Mouse (Mus musculus) lung, embryonic 16.5 days (tissue): ENCODE results near the gene Kcnip1. TPM values are rescaled to one million over a fixed set of nuclear protein-coding genes. Genes with fewer than 3 reads are reported as not detected.
A peak's percentile ranks its signal among the peaks of the same experiment; 100 is the strongest.

Experiments
- ATAC-seq: fragments of 200-750 bp; cut with Nextera tagmentation; 2 replicates; pipeline ENCODE4 v1.8.0; 2017; ENCODE audit warnings: low read depth, mild to moderate bottlenecking, moderate library complexity
- H3K27ac ChIP-seq: fragments of 300-500 bp; sonication (generic); 2 replicates; pipeline ENCODE4 v1.5.1; 2014; ENCODE audit warnings: mild to moderate bottlenecking, control low read depth, low read length
- H3K27me3 ChIP-seq: fragments of 300-500 bp; sonication (generic); 2 replicates; pipeline ENCODE4 v1.6.1; 2014; ENCODE audit warnings: low read depth, low read length, mixed read lengths; ENCODE audit not compliant: control insufficient read depth, insufficient read depth
- H3K36me3 ChIP-seq: fragments of 300-500 bp; sonication (generic); 2 replicates; pipeline ENCODE4 v1.6.1; 2014; ENCODE audit warnings: low read length; ENCODE audit not compliant: control insufficient read depth, insufficient read depth
- H3K4me1 ChIP-seq: fragments of 300-500 bp; sonication (generic); replicated peaks from 2 replicates; pipeline ENCODE4 v1.6.1; 2014; ENCODE audit warnings: low read length, mixed read lengths; ENCODE audit not compliant: control insufficient read depth, insufficient read depth
- H3K4me2 ChIP-seq: fragments of 300-500 bp; sonication (generic); 2 replicates; pipeline ENCODE4 v1.6.1; 2014; ENCODE audit warnings: low read depth, low read length, control low read depth
- H3K4me3 ChIP-seq: fragments of 300-500 bp; sonication (generic); 2 replicates; pipeline ENCODE4 v1.5.1; 2014; ENCODE audit warnings: mild to moderate bottlenecking, low read length, control low read depth
- H3K9ac ChIP-seq: fragments of 300-500 bp; sonication (generic); 2 replicates; pipeline ENCODE4 v1.6.1; 2014; ENCODE audit warnings: low read length, control low read depth
- H3K9me3 ChIP-seq: fragments of 300-500 bp; sonication (generic); 2 replicates; pipeline ENCODE4 v1.6.1; 2016; ENCODE audit warnings: low read length; ENCODE audit not compliant: control insufficient read depth
- WGBS: fragments of 180-500 bp; shearing (Covaris S2); extraction: QIAGEN DNeasy Blood & Tissue Kit; methylation state at CpG from one replicate; pipeline ENCODE4 v1.1.7; 2014; 5-methylcytosine and 5-hydroxymethylcytosine counted together
- polyA plus RNA-seq: library from polyadenylated mRNA; unstranded; fragments of >200 nt; fragmentation: Nextera tagmentation; extraction: Ambion mirVana; gene quantifications from 2 replicates; pipeline ENCODE4 v1.2.1, GENCODE M21; 2015

The Kcnip1 gene
- polyA plus RNA-seq, 1 experiment from 2014 or later: 0.68 TPM

DNA sequence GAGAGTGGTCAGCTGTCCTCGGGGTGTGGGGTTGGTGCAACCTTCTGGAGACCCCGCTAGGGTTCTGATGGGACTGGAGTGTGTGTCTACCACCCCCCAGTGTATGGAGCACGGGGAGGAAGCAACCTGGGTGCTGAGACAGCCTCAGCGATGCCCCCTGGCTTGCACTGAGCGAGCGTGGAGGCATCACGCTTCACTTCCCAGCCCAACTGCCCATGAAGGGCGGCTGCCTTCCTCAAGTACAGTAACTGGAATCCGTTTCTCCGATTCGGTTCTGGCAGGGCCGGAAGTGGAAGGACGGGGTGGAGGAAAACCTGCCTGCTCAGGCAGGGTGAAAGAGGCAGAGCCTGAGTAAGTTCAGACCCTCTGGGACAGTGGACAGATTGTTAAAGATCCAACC, 71.5 kb downstream of the Kcnip1 start:
- H3K4me1 ChIP-seq: peaks cover 1% of the 10 kb centered on the region
- H3K9me3 ChIP-seq: no peaks in the 10 kb centered on the region
- ATAC-seq: no peak
- no peaks in the 10 kb centered on the region for H3K36me3 ChIP-seq
- no peaks in the 10 kb centered on the region for H3K27me3 ChIP-seq
- H3K4me2 ChIP-seq: no peak overlapping the region
- 72% methylated on average over 13 of the region's 13 CpGs for WGBS
- H3K27ac ChIP-seq: no peak overlapping the region
- no peak overlapping the region for H3K9ac ChIP-seq
- H3K4me3 ChIP-seq: no peak overlapping the region

DNA sequence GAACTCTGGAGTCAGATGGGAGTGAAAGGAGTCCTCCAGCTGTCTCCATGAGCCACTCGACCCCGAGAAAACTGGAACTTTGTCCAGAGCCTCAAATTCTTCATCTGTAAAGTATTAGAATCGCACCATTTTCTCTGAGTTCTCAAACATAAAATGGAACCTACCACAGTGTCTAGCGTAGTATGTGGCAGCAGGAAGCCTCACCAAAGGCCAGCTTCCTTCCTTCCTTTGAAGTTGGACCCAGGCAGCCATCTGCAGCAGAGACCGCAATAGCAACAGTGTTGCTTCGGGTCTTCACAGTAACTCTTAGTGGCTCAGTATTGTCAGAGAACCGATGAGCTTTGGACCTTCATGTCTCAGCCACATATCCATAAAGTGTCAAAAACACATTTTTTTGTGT, 73.1 kb downstream of the Kcnip1 start:
- Histone ChIP-seq H3K4me3 (no peak overlapping the region), H3K27me3 (no peaks in the 10 kb centered on the region), H3K4me1 (no peaks in the 10 kb centered on the region), H3K27ac (no peak overlapping the region), H3K36me3 (no peaks in the 10 kb centered on the region), H3K9ac (no peak overlapping the region), H3K4me2 (no peak overlapping the region), H3K9me3 (no peaks in the 10 kb centered on the region)
- WGBS: 73% methylated on average over 7 of the region's 7 CpGs
- no peak for ATAC-seq

DNA sequence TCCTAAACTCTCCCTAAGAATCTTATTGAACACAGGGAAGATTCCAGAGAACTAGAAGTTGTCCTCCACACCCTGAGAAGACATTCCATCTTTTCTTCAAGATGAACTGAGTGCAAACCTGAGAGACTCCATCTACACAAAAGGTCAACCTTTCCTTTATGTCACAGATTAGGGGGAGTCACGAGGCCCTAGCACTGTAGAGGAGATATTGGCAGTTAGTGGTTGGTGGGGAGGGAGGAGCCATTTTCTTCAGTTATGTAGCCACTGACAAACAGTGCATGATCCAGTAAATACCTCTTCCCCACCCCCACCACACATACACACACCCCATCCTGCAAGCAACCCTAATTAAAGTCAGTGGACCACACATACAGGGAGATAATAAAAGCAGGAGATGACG, 74.5 kb downstream of the Kcnip1 start:
- no peak overlapping the region for H3K27ac ChIP-seq
- H3K9me3 ChIP-seq: no peaks in the 10 kb centered on the region
- H3K9ac ChIP-seq: no peak overlapping the region
- H3K36me3 ChIP-seq: no peaks in the 10 kb centered on the region
- WGBS: 49% methylated on average over 2 of the region's 2 CpGs
- H3K4me3 ChIP-seq: no peak overlapping the region
- no peak for ATAC-seq
- H3K4me2 ChIP-seq: no peak overlapping the region
- no peaks in the 10 kb centered on the region for H3K4me1 ChIP-seq
- H3K27me3 ChIP-seq: no peaks in the 10 kb centered on the region

DNA sequence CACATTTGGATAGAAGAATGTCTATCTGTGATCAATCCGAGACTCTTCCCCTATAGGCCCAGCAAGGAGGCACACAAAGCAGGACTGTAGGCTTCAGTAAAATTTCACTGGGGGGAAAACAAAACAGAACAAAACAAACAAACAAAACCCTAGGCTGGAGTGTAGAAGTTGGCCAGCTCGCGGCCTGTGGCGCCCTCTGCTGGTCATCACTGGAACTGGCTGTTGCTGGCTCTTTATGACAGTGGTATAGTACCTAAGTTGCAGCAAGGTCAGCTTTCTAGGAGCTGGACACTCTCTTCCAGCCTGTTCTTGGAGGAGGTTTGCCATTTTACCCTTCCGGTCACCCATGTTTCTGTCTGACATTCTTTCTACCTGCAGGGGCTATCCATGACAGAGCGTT, 75.4 kb downstream of the Kcnip1 start:
- Histone ChIP-seq H3K27ac (no peak overlapping the region), H3K36me3 (no peaks in the 10 kb centered on the region), H3K9me3 (no peaks in the 10 kb centered on the region), H3K9ac (no peak overlapping the region), H3K27me3 (no peaks in the 10 kb centered on the region), H3K4me1 (no peaks in the 10 kb centered on the region), H3K4me3 (no peak overlapping the region), H3K4me2 (no peak overlapping the region)
- WGBS: 25% methylated on average over 6 of the region's 6 CpGs
- ATAC-seq: peak; percentile 36; the same call in 1 of the 2 replicates

DNA sequence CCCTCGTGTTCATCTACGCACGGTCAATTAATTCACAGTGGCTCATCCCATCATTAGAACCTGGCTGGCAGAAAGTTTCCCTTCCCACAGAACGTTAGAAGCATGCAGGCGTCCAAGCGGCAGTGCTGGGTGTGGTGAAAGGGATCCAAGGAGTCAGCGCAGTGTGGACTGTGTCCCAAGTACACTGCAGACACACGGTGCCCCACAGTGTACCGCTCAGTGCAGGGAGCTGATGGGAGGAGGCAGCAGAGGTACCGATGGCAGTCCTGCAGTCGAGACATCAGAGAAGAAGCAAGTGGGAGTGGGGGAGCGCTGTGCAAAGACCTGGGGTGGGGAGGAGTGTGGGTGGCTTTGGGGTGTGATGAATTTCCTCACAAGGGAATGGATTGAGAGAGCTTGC, 78.7 kb downstream of the Kcnip1 start:
- H3K36me3 ChIP-seq: no peaks in the 10 kb centered on the region
- no peak overlapping the region for H3K4me2 ChIP-seq
- H3K27me3 ChIP-seq: no peaks in the 10 kb centered on the region
- no peak overlapping the region for H3K4me3 ChIP-seq
- no peak for ATAC-seq
- no peak overlapping the region for H3K9ac ChIP-seq
- H3K27ac ChIP-seq: no peak overlapping the region
- H3K4me1 ChIP-seq: 0 out of 2 replicates have a peak, but pooled peaks cover 2% of the 10 kb centered on the region
- 70% methylated on average over 12 of the region's 12 CpGs for WGBS
- no peaks in the 10 kb centered on the region for H3K9me3 ChIP-seq

DNA sequence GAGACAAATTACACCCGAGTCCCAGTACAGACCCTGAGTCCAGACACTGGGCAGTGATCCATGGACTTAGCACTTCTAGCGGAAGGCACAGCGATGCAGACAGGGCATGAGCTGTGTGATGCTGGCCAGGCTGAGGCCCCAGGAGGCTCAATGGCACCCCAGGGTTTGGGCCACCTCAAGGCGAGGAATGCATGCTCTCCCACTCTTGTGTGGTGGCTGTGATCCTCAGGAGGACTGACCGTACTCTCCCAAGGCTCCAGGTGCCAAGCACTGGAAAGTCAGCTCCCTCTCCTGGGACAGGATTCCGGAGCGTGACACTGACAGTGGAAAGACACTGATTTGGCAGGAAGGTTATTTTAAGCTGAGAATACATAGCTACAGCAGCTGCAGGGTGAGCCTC, 79.9 kb downstream of the Kcnip1 start:
- Histone ChIP-seq H3K4me1 (0 out of 2 replicates have a peak, but pooled peaks cover 2% of the 10 kb centered on the region), H3K9ac (0 out of 2 replicates have a peak overlapping the region, but pooled peaks have one; percentile 4), H3K36me3 (no peaks in the 10 kb centered on the region), H3K27ac (no peak overlapping the region), H3K4me2 (no peak overlapping the region), H3K9me3 (no peaks in the 10 kb centered on the region), H3K4me3 (no peak overlapping the region), H3K27me3 (no peaks in the 10 kb centered on the region)
- ATAC-seq: no peak
- 74% methylated on average over 7 of the region's 7 CpGs for WGBS

DNA sequence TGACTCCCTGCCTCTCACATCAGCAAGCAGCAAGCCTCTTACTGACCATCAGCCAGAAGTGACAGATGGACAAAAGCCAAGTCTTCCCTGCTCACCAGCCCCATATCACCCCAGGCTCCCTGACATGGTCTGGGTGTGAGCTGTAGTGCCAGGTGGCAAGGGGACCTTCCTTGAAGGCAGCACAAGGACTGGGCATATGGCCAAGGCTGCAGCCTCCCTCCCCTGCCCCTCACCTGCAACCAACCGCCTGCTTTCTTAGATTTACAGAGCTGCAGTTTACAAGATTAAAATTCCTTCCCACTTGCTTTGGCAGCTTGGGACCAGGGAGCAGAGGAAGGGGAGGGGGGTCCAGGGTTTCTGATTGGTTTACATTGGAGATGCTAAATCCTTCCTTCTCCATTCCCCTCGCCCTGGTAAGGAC, 80.8 kb downstream of the Kcnip1 start:
- Histone ChIP-seq H3K27ac (no peak overlapping the region), H3K27me3 (no peaks in the 10 kb centered on the region), H3K9ac (no peak overlapping the region), H3K4me3 (no peak overlapping the region), H3K4me2 (no peak overlapping the region), H3K36me3 (no peaks in the 10 kb centered on the region), H3K9me3 (no peaks in the 10 kb centered on the region; the same call in 1 of the 2 replicates), H3K4me1 (0 out of 2 replicates have a peak, but pooled peaks cover 2% of the 10 kb centered on the region)
- 6% methylated on average over 2 of the region's 2 CpGs for WGBS
- ATAC-seq: peak; percentile 82

DNA sequence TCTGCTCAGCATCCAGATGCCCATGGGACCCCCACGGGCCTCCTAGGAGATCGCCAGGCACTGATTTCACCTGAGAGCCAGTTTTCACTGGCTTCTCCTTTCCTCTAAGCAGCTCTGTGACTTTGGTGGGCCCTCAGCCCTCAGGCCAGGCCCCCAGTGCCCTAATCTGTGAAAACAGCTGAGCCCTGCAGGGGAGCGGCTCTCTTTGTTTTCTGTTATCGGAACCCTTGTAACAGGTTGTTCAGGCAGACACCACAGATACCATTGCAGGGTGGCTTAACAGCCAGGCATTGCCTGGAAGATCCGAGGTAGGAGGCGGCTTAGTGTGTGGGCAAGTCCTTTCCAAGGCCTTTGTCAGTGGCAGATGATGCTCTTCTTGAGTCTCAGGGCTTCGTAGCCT, 82.0 kb downstream of the Kcnip1 start:
- ATAC-seq: no peak
- no peaks in the 10 kb centered on the region for H3K27me3 ChIP-seq
- no peak overlapping the region for H3K9ac ChIP-seq
- H3K4me3 ChIP-seq: no peak overlapping the region
- no peak overlapping the region for H3K27ac ChIP-seq
- no peaks in the 10 kb centered on the region for H3K36me3 ChIP-seq
- 0 out of 2 replicates have a peak, but pooled peaks cover 2% of the 10 kb centered on the region for H3K4me1 ChIP-seq
- H3K9me3 ChIP-seq: no peaks in the 10 kb centered on the region; the same call in 1 of the 2 replicates
- no peak overlapping the region for H3K4me2 ChIP-seq
- WGBS: 60% methylated on average over 7 of the region's 7 CpGs

DNA sequence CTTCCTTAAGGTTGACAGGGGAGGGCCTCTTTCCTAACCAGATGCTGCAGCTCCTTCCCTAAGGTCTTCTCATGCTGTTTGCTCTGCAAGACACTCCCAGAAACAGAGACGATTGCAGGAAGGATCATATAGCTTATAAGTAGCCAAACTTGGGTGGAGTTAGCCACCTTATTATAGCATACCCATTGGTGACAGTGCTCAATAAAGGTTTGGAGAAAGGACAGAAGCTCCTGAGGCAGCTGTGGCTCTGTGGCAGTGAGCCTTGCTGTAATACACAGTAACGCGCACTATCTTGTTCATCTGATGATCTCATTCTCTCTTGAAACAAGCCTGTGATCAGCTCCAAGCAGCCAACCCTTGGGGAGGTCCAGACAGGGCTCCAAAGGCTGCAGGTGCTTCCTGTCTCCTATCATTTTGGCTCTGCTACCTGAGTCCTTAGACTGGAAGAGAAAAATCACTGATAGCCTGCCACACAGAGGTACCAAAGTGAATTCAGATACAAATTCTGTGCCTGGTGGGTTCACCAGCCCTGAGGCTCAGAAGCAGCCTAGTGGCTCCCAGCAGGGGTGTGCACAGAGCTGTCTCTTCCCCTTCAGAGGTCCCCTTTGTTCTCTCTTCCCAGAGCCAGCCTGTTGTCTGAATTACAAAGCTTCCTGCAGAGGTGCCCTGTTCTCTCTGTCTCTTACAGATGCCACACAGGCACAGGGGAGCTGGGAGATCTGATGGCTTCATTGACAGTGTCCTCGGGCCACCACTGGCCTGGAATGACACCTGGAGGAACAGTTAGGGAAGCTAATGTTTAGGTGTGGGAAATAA, 84.4 kb downstream of the Kcnip1 start:
- no peaks in the 10 kb centered on the region for H3K27me3 ChIP-seq
- H3K27ac ChIP-seq: no peak overlapping the region
- WGBS: 61% methylated on average over 4 of the region's 4 CpGs
- 0 out of 2 replicates have a peak, but pooled peaks cover 2% of the 10 kb centered on the region for H3K4me1 ChIP-seq
- ATAC-seq: no peak
- H3K9ac ChIP-seq: no peak overlapping the region
- no peaks in the 10 kb centered on the region for H3K36me3 ChIP-seq
- no peak overlapping the region for H3K4me2 ChIP-seq
- no peak overlapping the region for H3K4me3 ChIP-seq
- no peaks in the 10 kb centered on the region; the same call in 1 of the 2 replicates for H3K9me3 ChIP-seq
